Mouse (Mus musculus): ENCODE measurements around the gene Dnpep. TPM values are rescaled to one million over a fixed set of nuclear protein-coding genes. Genes with fewer than 3 reads are reported as not detected.
A peak's percentile ranks its signal among the peaks of the same experiment; 100 is the strongest.

The Dnpep gene
- polyA plus RNA-seq, 1 experiment = 129 TPM

GRCm38 (mm10) chr1:75337097-75337496, 19.3 kb upstream of the Dnpep start:
- DNase-seq = no peak
- TF ChIP-seq CTCF (IDR thresholded peaks at IDR 0.05; ENCODE audit: insufficient read depth, low read length) = no peak
- no peak for TF ChIP-seq POLR2A (IDR thresholded peaks at IDR 0.05; ENCODE audit: borderline replicate concordance, extremely low read depth, low read depth, low read length)
- WGBS = 52% methylated on average over 9 of the region's 9 CpGs
- Histone ChIP-seq H3K4me1 (ENCODE audit: control insufficient read depth, insufficient read depth, low read length) (no peaks in the 10 kb centered on the region), H3K4me3 (replicated peaks; ENCODE audit: extremely low read depth, low read depth, low read length) (no peak overlapping the region)

- Histone ChIP-seq H3K4me3 (replicated peaks; ENCODE audit: extremely low read depth, low read depth, low read length) (no peak overlapping the region), H3K4me1 (ENCODE audit: control insufficient read depth, insufficient read depth, low read length) (no peaks in the 10 kb centered on the region)
- DNase-seq = no peak
- no peak for TF ChIP-seq POLR2A (IDR thresholded peaks at IDR 0.05; ENCODE audit: borderline replicate concordance, extremely low read depth, low read depth, low read length)
- no peak for TF ChIP-seq CTCF (IDR thresholded peaks at IDR 0.05; ENCODE audit: insufficient read depth, low read length)
- WGBS = 63% methylated on average over 3 of the region's 3 CpGs
Measured at GRCm38 (mm10) chr1:75336461-75336860, 18.7 kb upstream of the Dnpep start.

GRCm38 (mm10) chr1:75331271-75331670, 13.5 kb upstream of the Dnpep start:
- Histone ChIP-seq H3K4me3 (replicated peaks; ENCODE audit: extremely low read depth, low read depth, low read length) (no peak overlapping the region), H3K4me1 (ENCODE audit: control insufficient read depth, insufficient read depth, low read length) (no peaks in the 10 kb centered on the region)
- DNase-seq = no peak
- 69% methylated on average over 1 of the region's 1 CpGs for WGBS
- TF ChIP-seq POLR2A (IDR thresholded peaks at IDR 0.05; ENCODE audit: borderline replicate concordance, extremely low read depth, low read depth, low read length) (no peak), CTCF (IDR thresholded peaks at IDR 0.05; ENCODE audit: insufficient read depth, low read length) (no peak)

- TF ChIP-seq POLR2A (IDR thresholded peaks at IDR 0.05; ENCODE audit: borderline replicate concordance, extremely low read depth, low read depth, low read length) = no peak
- TF ChIP-seq CTCF (IDR thresholded peaks at IDR 0.05; ENCODE audit: insufficient read depth, low read length) = no peak
- Histone ChIP-seq H3K4me3 (replicated peaks; ENCODE audit: extremely low read depth, low read depth, low read length) (no peak overlapping the region), H3K4me1 (ENCODE audit: control insufficient read depth, insufficient read depth, low read length) (no peaks in the 10 kb centered on the region)
- no peak for DNase-seq
Measured at GRCm38 (mm10) chr1:75327461-75327860, 9.7 kb upstream of the Dnpep start.

GRCm38 (mm10) chr1:75319166-75319565, 1.4 kb upstream of the Dnpep start:
- no peak for TF ChIP-seq CTCF (IDR thresholded peaks at IDR 0.05; ENCODE audit: insufficient read depth, low read length)
- TF ChIP-seq POLR2A (IDR thresholded peaks at IDR 0.05; ENCODE audit: borderline replicate concordance, extremely low read depth, low read depth, low read length) = no peak
- Histone ChIP-seq H3K4me3 (replicated peaks; ENCODE audit: extremely low read depth, low read depth, low read length) (no peak overlapping the region), H3K4me1 (ENCODE audit: control insufficient read depth, insufficient read depth, low read length) (peaks cover 3% of the 10 kb centered on the region; the same call in 1 of the 2 replicates)
- no peak for DNase-seq
- 78% methylated on average over 10 of the region's 10 CpGs for WGBS

GRCm38 (mm10) chr1:75318736-75319135, 946 bp upstream of the Dnpep start:
- 85% methylated on average over 4 of the region's 4 CpGs for WGBS
- Histone ChIP-seq H3K4me3 (replicated peaks; ENCODE audit: extremely low read depth, low read depth, low read length) (no peak overlapping the region), H3K4me1 (ENCODE audit: control insufficient read depth, insufficient read depth, low read length) (peaks cover 3% of the 10 kb centered on the region; the same call in 1 of the 2 replicates)
- TF ChIP-seq CTCF (IDR thresholded peaks at IDR 0.05; ENCODE audit: insufficient read depth, low read length) = no peak
- no peak for DNase-seq

- no peak for DNase-seq
- Histone ChIP-seq H3K4me3 (replicated peaks; ENCODE audit: extremely low read depth, low read depth, low read length) (no peak overlapping the region), H3K4me1 (ENCODE audit: control insufficient read depth, insufficient read depth, low read length) (peaks cover 3% of the 10 kb centered on the region; the same call in 1 of the 2 replicates)
- 61% methylated on average over 3 of the region's 3 CpGs for WGBS
- TF ChIP-seq CTCF (IDR thresholded peaks at IDR 0.05; ENCODE audit: insufficient read depth, low read length) (no peak), POLR2A (IDR thresholded peaks at IDR 0.05; ENCODE audit: borderline replicate concordance, extremely low read depth, low read depth, low read length) (no peak)
Measured at GRCm38 (mm10) chr1:75318301-75318700, 511 bp upstream of the Dnpep start.

- 0% methylated on average over 20 of the region's 20 CpGs for WGBS
- H3K4me3 ChIP-seq (replicated peaks; ENCODE audit: extremely low read depth, low read depth, low read length) = peak overlapping the region; percentile 71
- peaks cover 3% of the 10 kb centered on the region; the same call in 1 of the 2 replicates for H3K4me1 ChIP-seq (ENCODE audit: control insufficient read depth, insufficient read depth, low read length)
- DNase-seq = peak; percentile 89
- TF ChIP-seq CTCF (IDR thresholded peaks at IDR 0.05; ENCODE audit: insufficient read depth, low read length) (no peak), POLR2A (IDR thresholded peaks at IDR 0.05; ENCODE audit: borderline replicate concordance, extremely low read depth, low read depth, low read length) (no peak)
Measured at GRCm38 (mm10) chr1:75316861-75317240, 939 bp downstream of the Dnpep start.

- 84% methylated on average over 29 of the region's 29 CpGs for WGBS
Measured at GRCm38 (mm10) chr1:75315456-75316365, 2.1 kb downstream of the Dnpep start.

GRCm38 (mm10) chr1:75315011-75315410, 2.8 kb downstream of the Dnpep start:
- TF ChIP-seq POLR2A (IDR thresholded peaks at IDR 0.05; ENCODE audit: borderline replicate concordance, extremely low read depth, low read depth, low read length) (no peak), CTCF (IDR thresholded peaks at IDR 0.05; ENCODE audit: insufficient read depth, low read length) (no peak)
- Histone ChIP-seq H3K4me1 (ENCODE audit: control insufficient read depth, insufficient read depth, low read length) (peaks cover 3% of the 10 kb centered on the region; the same call in 1 of the 2 replicates), H3K4me3 (replicated peaks; ENCODE audit: extremely low read depth, low read depth, low read length) (no peak overlapping the region)
- no peak for DNase-seq
- 79% methylated on average over 6 of the region's 6 CpGs for WGBS

More at GRCm38 (mm10) chr1:75315456-75316365, 2.1 kb downstream of the Dnpep start:
- peaks cover 3% of the 10 kb centered on the region; the same call in 1 of the 2 replicates for H3K4me1 ChIP-seq (ENCODE audit: control insufficient read depth, insufficient read depth, low read length)
- TF ChIP-seq POLR2A (IDR thresholded peaks at IDR 0.05; ENCODE audit: borderline replicate concordance, extremely low read depth, low read depth, low read length) = no peak
- TF ChIP-seq CTCF (IDR thresholded peaks at IDR 0.05; ENCODE audit: insufficient read depth, low read length) = no peak
- H3K4me3 ChIP-seq (replicated peaks; ENCODE audit: extremely low read depth, low read depth, low read length) = peak overlapping the region; percentile 71
- DNase-seq = no peak

Data from lung, adult 2 months (tissue).